Mouse (Mus musculus) heart, adult 2 months (tissue): Measurements from ENCODE around the gene Cfap97. TPM values are rescaled to one million over a fixed set of nuclear protein-coding genes. Genes with fewer than 3 reads are reported as not detected.

Experiments
- DNase-seq, 2 experiments: peaks; one replicate each; pipeline ENCODE4 v3.0.0; 2021
- H3K27ac ChIP-seq: fragments of 200-600 bp; 2 replicates; pipeline ENCODE4 v1.8.1; 2022
- H3K27me3 ChIP-seq: fragments of 200-500 bp; 2 replicates; pipeline ENCODE4 v1.6.1; 2012; ENCODE audit warnings: mild to moderate bottlenecking, low read length, inconsistent platforms, mixed read lengths; ENCODE audit not compliant: control insufficient read depth, insufficient read depth
- H3K36me3 ChIP-seq: fragments of 200-500 bp; 2 replicates; pipeline ENCODE4 v1.6.1; 2012; ENCODE audit warnings: low read length, inconsistent platforms; ENCODE audit not compliant: control insufficient read depth, insufficient read depth
- H3K4me1 ChIP-seq: fragments of 200-500 bp; 2 replicates; pipeline ENCODE4 v1.6.1; 2011; ENCODE audit warnings: low read length; ENCODE audit not compliant: control insufficient read depth, insufficient read depth
- H3K4me3 ChIP-seq: fragments of 200-600 bp; 2 replicates; pipeline ENCODE4 v1.8.1; 2022
- H3K79me2 ChIP-seq: fragments of 200-500 bp; replicated peaks from 2 replicates; pipeline ENCODE4 v1.6.1; 2012; ENCODE audit warnings: mild to moderate bottlenecking, inconsistent platforms, low read length, moderate library complexity, mixed read lengths; ENCODE audit not compliant: control insufficient read depth, insufficient read depth
- H3K9ac ChIP-seq: fragments of 200-500 bp; 2 replicates; pipeline ENCODE4 v1.6.1; 2012; ENCODE audit warnings: low read depth, mild to moderate bottlenecking, control low read depth, inconsistent platforms, low read length, mixed read lengths
- CTCF ChIP-seq: fragments of 200-600 bp; IDR thresholded peaks from 2 replicates; pipeline ENCODE4 v1.8.1; 2022; ENCODE audit warnings: antibody characterized with exemption, mild to moderate bottlenecking, moderate library complexity
- EP300 ChIP-seq: fragments of 200-500 bp; IDR thresholded peaks from 2 replicates; pipeline ENCODE4 v1.6.1; 2011; ENCODE audit warnings: low read depth, low read length, control low read depth; ENCODE audit not compliant: insufficient read depth
- POLR2A ChIP-seq: fragments of 200-500 bp; IDR thresholded peaks from 2 replicates; pipeline ENCODE4 v1.6.1; 2011; ENCODE audit warnings: mild to moderate bottlenecking, low read depth, low read length, control low read depth; ENCODE audit not compliant: insufficient read depth
- WGBS: fragments of 180-500 bp; shearing (Covaris S2); methylation state at CpG from one replicate; pipeline ENCODE4 v1.1.7; 2018; 5-methylcytosine and 5-hydroxymethylcytosine counted together
- intact Hi-C: fragments of 180-260 bp; cut with DNase I; formaldehyde crosslinking; loops from one replicate; pipeline ENCODE4 v1.15.1; 2025
- polyA plus RNA-seq: library from polyadenylated mRNA; depleted of rRNA; stranded (reverse); fragments of >200 nt; gene quantifications from 2 replicates; pipeline ENCODE4 v1.2.3, GENCODE M21; 2012
- total RNA-seq, 2 experiments: library from RNA; stranded (reverse); gene quantifications; 2 replicates each; pipeline ENCODE4 v1.2.3; 2021

Gene Cfap97
- total and polyA plus RNA-seq, 3 experiments = 4.7 to 13.6 (median 12.2) TPM

DNA sequence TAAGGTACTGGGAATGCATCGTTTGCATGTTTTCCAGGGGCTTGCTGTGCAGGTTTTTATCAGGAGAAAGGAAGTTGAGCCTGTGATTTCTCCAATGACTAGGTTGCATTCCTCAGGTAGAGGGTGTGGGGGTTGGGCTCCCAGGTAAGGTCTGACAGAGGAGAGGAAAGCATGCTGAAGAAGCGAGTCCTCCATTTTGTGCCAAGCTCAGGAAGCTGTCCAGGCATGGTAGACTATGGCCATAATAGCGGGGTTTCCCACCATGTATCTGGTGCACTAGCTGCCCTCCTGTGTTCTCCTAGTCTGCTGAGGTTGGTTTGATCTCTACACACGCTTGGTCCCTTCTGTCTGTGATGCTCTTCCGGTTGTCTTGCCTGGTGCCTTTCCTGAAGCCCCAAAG is 46.1 kb downstream of the Cfap97 start:
- no peaks in the 10 kb centered on the region for H3K4me1 ChIP-seq
- H3K27me3 ChIP-seq = no peaks in the 10 kb centered on the region
- intact Hi-C loops = no loop called here
- no peak for DNase-seq
- TF ChIP-seq CTCF = no peak
- WGBS = 87% methylated on average over 5 of the region's 5 CpGs
- no peak overlapping the region for H3K4me3 ChIP-seq
- H3K9ac ChIP-seq = no peak overlapping the region
- no peaks in the 10 kb centered on the region for H3K79me2 ChIP-seq
- H3K27ac ChIP-seq = no peak overlapping the region
- H3K36me3 ChIP-seq = no peaks in the 10 kb centered on the region

DNA sequence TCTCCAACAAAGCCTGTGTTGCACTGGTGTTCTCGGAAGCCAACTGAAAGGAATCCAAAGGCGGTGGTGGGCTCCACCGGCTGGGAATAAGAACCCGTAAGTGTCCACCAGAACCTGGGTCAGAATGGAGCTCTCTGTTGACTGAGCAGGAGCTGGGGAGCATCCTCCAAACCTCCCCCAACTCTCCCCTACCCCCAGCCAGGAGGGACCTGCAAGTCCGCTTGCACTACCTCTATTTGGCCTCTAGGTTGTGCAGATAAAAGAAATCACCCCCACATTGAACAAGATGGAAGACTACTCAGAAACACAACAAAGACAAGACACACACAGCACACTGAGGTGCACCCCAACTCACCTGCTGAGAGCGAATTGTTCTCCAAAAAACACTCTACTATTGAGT is 50.8 kb downstream of the Cfap97 start:
- 78% methylated on average over 6 of the region's 6 CpGs for WGBS
- DNase-seq = no peak

DNA sequence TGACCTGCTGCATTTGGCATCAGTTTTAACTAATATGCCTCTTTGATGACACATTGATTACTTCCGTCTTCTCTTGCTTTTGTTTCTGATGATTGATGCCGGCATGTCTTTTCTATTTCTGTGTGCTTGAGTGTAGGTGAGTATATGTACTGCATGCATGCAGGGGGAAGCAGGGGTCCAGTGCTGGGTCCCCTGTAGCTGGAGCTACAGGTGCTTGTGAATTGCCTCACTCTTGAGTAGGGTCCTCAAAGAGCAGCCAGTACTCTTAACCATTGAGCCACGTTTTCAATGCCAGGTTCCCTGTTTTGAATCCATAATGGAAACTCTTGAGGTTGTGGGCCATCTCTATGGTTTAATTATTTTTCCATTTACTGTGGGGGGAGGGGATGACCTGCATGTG is 52.7 kb downstream of the Cfap97 start:
- Histone ChIP-seq H3K9ac (no peak overlapping the region), H3K27ac (no peak overlapping the region), H3K27me3 (no peaks in the 10 kb centered on the region), H3K36me3 (peaks cover 25% of the 10 kb centered on the region), H3K4me1 (peaks cover 4% of the 10 kb centered on the region), H3K79me2 (0 out of 2 replicates have a peak, but pooled peaks cover 1% of the 10 kb centered on the region), H3K4me3 (no peak overlapping the region)
- TF ChIP-seq EP300 = peak; percentile 89
- TF ChIP-seq CTCF = no peak
- TF ChIP-seq POLR2A = peak; percentile 78
- DNase-seq = peak in 1 of 2 experiments; percentile 21
- 54% methylated on average over 3 of the region's 3 CpGs for WGBS
- intact Hi-C loops = no loop called here

More for the DNA sequence above, 50.8 kb downstream of the Cfap97 start:
- Histone ChIP-seq H3K79me2 (no peaks in the 10 kb centered on the region), H3K9ac (no peak overlapping the region), H3K4me1 (peaks cover 3% of the 10 kb centered on the region), H3K36me3 (peaks cover 14% of the 10 kb centered on the region), H3K27me3 (no peaks in the 10 kb centered on the region), H3K4me3 (no peak overlapping the region), H3K27ac (no peak overlapping the region)
- intact Hi-C loops = no loop called here
- TF ChIP-seq CTCF = peak; percentile 55
- no peak; the same call in none of the 2 replicates for TF ChIP-seq POLR2A
- no peak for TF ChIP-seq EP300

DNA sequence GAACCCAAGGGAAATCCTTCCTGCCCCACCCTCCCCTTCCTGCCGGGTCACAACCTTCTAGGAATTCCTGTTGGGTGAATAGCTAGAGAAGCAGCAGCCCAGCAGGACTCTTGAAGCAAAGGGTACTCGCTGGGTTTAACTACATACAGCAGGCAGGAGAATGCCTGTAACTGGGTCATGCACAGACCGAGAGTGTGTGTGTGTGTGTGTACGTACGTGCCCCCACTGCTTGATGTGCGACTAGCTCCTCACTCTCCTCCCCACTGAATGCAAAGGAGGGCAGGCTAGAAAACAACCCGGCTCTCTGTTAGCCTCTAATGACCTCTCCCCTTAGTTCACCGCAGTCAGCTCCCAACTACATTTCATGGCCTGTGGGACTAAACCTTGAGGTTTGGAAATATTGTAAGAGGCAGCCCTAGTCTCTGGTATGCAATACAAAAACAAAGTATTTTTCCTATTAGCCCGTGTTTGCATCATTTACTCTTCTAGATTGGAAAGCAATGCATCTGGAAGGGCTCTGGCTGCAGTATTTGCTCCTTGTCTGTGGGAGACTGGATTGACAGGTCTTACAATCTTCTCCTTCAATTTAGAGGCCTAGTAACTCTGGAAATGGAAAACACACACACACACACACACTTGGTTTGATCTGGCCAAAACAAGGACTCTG is 53.5 kb downstream of the Cfap97 start:
- intact Hi-C loops = no loop called here
- no peak for DNase-seq
- Histone ChIP-seq H3K36me3 (peaks cover 32% of the 10 kb centered on the region), H3K4me1 (peaks cover 5% of the 10 kb centered on the region), H3K79me2 (0 out of 2 replicates have a peak, but pooled peaks cover 1% of the 10 kb centered on the region), H3K27me3 (no peaks in the 10 kb centered on the region), H3K27ac (no peak overlapping the region), H3K4me3 (no peak overlapping the region), H3K9ac (no peak overlapping the region)
- TF ChIP-seq EP300 (peak; percentile 66; the same call in 1 of the 2 replicates), CTCF (no peak), POLR2A (peak; percentile 78)
- 51% methylated on average over 9 of the region's 9 CpGs for WGBS

DNA sequence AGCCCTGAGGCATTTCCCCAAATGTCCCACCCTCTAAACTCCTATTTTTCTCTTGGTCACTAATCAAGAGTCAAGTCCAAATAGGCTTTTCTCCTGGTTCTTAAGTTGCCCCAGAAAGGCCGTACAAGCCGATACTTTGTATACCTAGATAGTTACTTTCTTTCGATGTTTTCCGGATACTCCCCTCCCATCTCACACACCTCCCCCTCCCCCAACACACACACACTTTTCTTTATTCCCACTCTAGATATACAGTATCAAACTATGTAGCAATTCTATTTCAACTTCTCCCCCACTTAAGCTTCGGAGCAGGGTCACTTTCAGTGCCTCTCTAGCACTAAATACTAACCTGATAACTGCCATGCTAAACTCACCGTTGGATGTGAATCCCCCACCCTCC is 54.5 kb downstream of the Cfap97 start:
- no peak overlapping the region for H3K9ac ChIP-seq
- peak overlapping the region; percentile 78 for H3K27ac ChIP-seq
- no peak for DNase-seq
- WGBS = 57% methylated on average over 6 of the region's 6 CpGs
- H3K79me2 ChIP-seq = 0 out of 2 replicates have a peak, but pooled peaks cover 1% of the 10 kb centered on the region
- H3K4me1 ChIP-seq = peaks cover 5% of the 10 kb centered on the region
- peaks cover 32% of the 10 kb centered on the region for H3K36me3 ChIP-seq
- H3K4me3 ChIP-seq = no peak overlapping the region
- TF ChIP-seq EP300 = no peak
- no peaks in the 10 kb centered on the region for H3K27me3 ChIP-seq
- intact Hi-C loops = no loop called here

DNA sequence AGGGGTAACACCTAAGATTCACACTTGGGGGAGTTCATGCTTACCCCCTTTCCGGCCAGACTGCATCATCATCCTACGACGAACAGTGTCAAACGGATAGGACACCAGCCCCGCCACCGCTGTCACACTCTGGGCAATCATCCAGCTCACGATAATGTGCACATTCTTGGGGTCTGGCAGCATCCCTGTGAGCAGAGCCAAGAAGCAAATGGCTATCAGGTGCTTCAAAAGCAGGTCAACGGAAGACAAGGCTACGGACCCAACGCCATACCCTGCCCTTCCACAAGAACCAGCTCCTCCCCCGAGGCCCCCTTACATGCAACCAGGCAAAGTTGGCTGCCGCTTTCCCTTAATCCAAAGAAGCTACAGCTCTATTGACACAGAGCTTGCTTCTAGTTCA is 56.8 kb downstream of the Cfap97 start:
- H3K36me3 ChIP-seq = peaks cover 32% of the 10 kb centered on the region
- H3K79me2 ChIP-seq = 0 out of 2 replicates have a peak, but pooled peaks cover 1% of the 10 kb centered on the region
- intact Hi-C loops = no loop called here
- peak overlapping the region; percentile 86 for H3K9ac ChIP-seq
- H3K27ac ChIP-seq = peak overlapping the region; percentile 78
- H3K4me1 ChIP-seq = peaks cover 7% of the 10 kb centered on the region
- H3K4me3 ChIP-seq = peak overlapping the region; percentile 50
- no peaks in the 10 kb centered on the region for H3K27me3 ChIP-seq
- TF ChIP-seq CTCF (no peak), POLR2A (peak; percentile 68; the same call in 1 of the 2 replicates), EP300 (peak; percentile 92)
- DNase-seq = peak; percentile 70 to 81
- 28% methylated on average over 12 of the region's 12 CpGs for WGBS
